Mouse (Mus musculus) left cerebral cortex, postnatal 4 days (tissue): ENCODE data around the gene Gm11937. TPM values are rescaled to one million over a fixed set of nuclear protein-coding genes. Genes with fewer than 3 reads are reported as not detected.

Experiments used
- DNase-seq: peaks from one replicate; pipeline ENCODE4 v3.0.0-alpha.2; 2022
- intact Hi-C: fragments of 180-260 bp; cut with DNase I; formaldehyde crosslinking; loops from one replicate; pipeline ENCODE4 v1.15.1; 2025
- total RNA-seq, 2 experiments: library from RNA; stranded (reverse); gene quantifications; 2 replicates each; pipeline ENCODE4 v1.2.3; 2021

Gene Gm11937
- total RNA-seq, 2 experiments from 2014 or later = not detected

- DNase-seq = no peak
- intact Hi-C loops = no loop called here
These were observed 26.7 kb downstream of the Gm11937 start, which contains the start of gene Krtap1-4 for GRCm38 (mm10) chr11:99583245-99583704. Krtap1-4 (minus strand) TSS chr11:99583654.

GRCm38 (mm10) chr11:99581564-99581963 lies 28.4 kb downstream of the Gm11937 start:
- intact Hi-C loops = no loop called here
- no peak for DNase-seq

- intact Hi-C loops = no loop called here
- no peak for DNase-seq
These were observed 28.9 kb downstream of the Gm11937 start for GRCm38 (mm10) chr11:99581051-99581450.

DNA sequence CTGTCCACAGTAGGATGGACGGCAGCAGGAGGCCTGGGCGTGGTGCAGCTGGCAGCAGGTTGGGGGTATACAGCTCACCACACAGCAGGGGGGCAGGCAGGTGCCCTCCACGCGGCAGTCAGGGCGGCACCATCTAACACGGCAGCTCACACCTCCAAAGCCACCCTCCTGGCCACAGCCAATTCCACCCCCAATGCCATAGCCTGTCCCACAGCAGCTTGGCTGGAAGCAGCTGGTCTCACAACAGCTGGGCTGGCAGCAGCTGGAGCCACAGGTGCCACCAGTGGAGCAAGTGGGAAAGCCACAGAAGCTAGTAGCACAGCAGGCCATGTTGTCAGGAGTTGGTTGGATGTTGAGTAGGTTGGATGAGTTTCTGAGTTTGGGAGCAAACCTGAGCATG lies 29.4 kb downstream of the Gm11937 start, which contains the start of gene Krtap1-5:
Gene Krtap1-5, minus strand, starts transcription at position 381 of the 400 bp plus-strand sequence.
- intact Hi-C loops = no loop called here
- DNase-seq = no peak

DNA sequence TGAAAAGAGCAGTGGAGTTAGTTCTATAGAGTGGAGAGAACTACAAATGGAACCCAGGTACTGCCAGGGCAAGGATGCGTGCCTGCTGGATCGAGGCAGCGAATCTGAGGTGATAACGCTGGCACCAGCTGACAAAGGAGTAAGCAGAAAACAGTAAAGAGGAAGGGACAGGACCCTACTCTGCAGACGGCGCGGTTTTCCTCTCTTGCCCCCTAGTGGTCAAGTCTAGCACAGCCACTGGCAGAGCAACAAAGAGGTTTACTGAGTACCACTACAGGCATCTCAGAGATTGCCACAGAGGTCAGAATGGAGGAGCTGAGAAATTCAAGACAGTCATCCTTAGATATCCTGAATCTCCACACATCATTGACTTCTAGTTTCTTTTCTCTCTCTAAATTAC lies 35.9 kb downstream of the Gm11937 start:
- intact Hi-C loops = no loop called here
- peak; percentile 78 for DNase-seq

DNA sequence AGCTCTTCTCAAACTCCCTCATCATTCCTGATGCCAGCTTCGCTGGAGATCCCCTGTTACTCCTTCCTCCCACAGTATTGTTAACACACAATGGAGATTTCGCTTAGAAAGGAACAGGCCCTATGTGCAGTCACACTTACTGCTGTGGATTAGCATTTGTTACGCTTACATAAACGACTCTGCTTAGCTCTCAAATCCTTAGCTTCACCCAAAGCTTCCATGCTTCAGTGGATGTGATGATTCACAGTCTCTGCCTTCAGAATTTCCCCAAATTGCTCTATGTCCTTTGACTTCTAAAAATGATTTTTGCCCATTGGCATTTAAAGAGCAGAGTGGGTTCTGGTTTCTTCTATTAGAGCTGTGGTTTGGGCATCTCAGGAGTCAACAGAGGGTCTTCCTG lies 36.8 kb downstream of the Gm11937 start:
- DNase-seq = no peak
- intact Hi-C loops = no loop called here

DNA sequence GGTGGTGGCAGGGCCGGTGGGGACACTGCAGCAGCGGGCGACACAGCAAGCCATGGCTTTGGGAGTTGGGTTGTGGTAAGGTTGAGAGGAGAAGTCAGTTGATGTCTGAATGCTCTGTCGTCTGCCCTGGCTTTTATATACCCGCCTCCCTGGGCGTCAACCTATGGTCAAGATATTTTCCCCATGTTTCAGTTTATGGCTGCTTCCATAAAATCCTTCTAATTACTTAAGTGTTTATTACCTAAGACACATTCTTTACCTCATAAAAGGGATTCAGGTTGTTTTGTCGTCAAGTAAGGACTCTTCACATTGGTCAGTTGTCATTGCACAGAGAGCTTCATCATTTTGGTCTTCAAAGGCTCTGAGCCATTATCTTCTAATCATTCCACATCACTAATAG lies 43.5 kb downstream of the Gm11937 start, which contains the start of gene Krtap3-1:
Gene Krtap3-1, minus strand, starts transcription at position 101 of the 400 bp plus-strand sequence.
- no peak for DNase-seq
- intact Hi-C loops = no loop called here

- no peak for DNase-seq
- intact Hi-C loops = no loop called here
These were observed 47.4 kb downstream of the Gm11937 start for GRCm38 (mm10) chr11:99562580-99562979.

Other genes starting within 250 kb of the Gm11937 start
- gene Krt28, start 235.3 kb downstream of the Gm11937 start, total RNA-seq = not detected
- gene Krt10, start 220.8 kb downstream of the Gm11937 start, total RNA-seq = 10 to 100 TPM in 1 of 2 experiments, 1 to 10 TPM in 1; 9.5 to 12.3 TPM
- gene Krt12, start 187.9 kb downstream of the Gm11937 start, total RNA-seq = 1 to 10 TPM; 1.2 to 1.7 TPM
- not detected for gene Krt20, start 172.0 kb downstream of the Gm11937 start, total RNA-seq
- not detected for gene Krt23, start 117.1 kb downstream of the Gm11937 start, total RNA-seq
- not detected for gene Krt39, start 88.9 kb downstream of the Gm11937 start, total RNA-seq
- not detected for gene Krt40, start 67.0 kb downstream of the Gm11937 start, total RNA-seq
- not detected for gene Krtap3-3, start 59.3 kb downstream of the Gm11937 start, total RNA-seq
- gene Krtap3-2, start 53.3 kb downstream of the Gm11937 start, total RNA-seq = not detected
- gene Gm11939, start 50.7 kb downstream of the Gm11937 start, total RNA-seq = not detected
- not detected for gene Krtap3-1, start 43.6 kb downstream of the Gm11937 start, total RNA-seq
- not detected for gene Krtap1-5, start 29.2 kb downstream of the Gm11937 start, total RNA-seq
- not detected for gene Krtap1-4, start 26.5 kb downstream of the Gm11937 start, total RNA-seq
- not detected for gene Krtap1-3, start 18.9 kb downstream of the Gm11937 start, total RNA-seq
- gene Krtap9-3, start 12.1 kb downstream of the Gm11937 start, total RNA-seq = not detected
- gene Gm11938, start 6.9 kb downstream of the Gm11937 start, total RNA-seq = not detected
- not detected for gene Krtap2-4, start 4.7 kb upstream of the Gm11937 start, total RNA-seq
- gene Gm11562, start 10.2 kb upstream of the Gm11937 start, total RNA-seq = not detected
- not detected for gene Krtap4-1, start 18.0 kb upstream of the Gm11937 start, total RNA-seq
- not detected for gene Krtap4-2, start 24.9 kb upstream of the Gm11937 start, total RNA-seq
- gene Krtap4-7, start 33.9 kb upstream of the Gm11937 start, total RNA-seq = not detected
- gene Gm11555, start 40.0 kb upstream of the Gm11937 start, total RNA-seq = not detected
- gene Gm11563, start 48.8 kb upstream of the Gm11937 start, total RNA-seq = not detected
- gene Krtap4-6, start 55.8 kb upstream of the Gm11937 start, total RNA-seq = not detected
- gene Gm14190, start 80.6 kb upstream of the Gm11937 start, total RNA-seq = not detected
- gene Gm14180, start 124.1 kb upstream of the Gm11937 start, total RNA-seq = not detected
- gene Gm11595, start 162.7 kb upstream of the Gm11937 start, total RNA-seq = not detected
- not detected for gene Krtap4-8, start 170.5 kb upstream of the Gm11937 start, total RNA-seq
- gene Krtap4-9, start 175.0 kb upstream of the Gm11937 start, total RNA-seq = not detected
- gene Gm11596, start 183.3 kb upstream of the Gm11937 start, total RNA-seq = not detected
- gene Gm11569, start 188.7 kb upstream of the Gm11937 start, total RNA-seq = not detected
- not detected for gene Gm11554, start 194.3 kb upstream of the Gm11937 start, total RNA-seq
- not detected for gene Krtap4-13, start 199.7 kb upstream of the Gm11937 start, total RNA-seq
- gene Gm11564, start 205.5 kb upstream of the Gm11937 start, total RNA-seq = not detected
- gene 2300003K06Rik, start 227.9 kb upstream of the Gm11937 start, total RNA-seq = not detected
- not detected for gene Krtap4-16, start 241.4 kb upstream of the Gm11937 start, total RNA-seq
- not detected for gene Gm11568, start 247.7 kb upstream of the Gm11937 start, total RNA-seq